Mouse (Mus musculus): Measurements from ENCODE around the gene Ccdc190.

The Ccdc190 gene

GRCm38 (mm10) chr1:169934005-169934725 lies 5.7 kb downstream of the Ccdc190 start:
- DNase-seq = peak in 1 of 2 experiments; percentile 16

- DNase-seq = peak in 1 of 2 experiments; percentile 12
Observed at GRCm38 (mm10) chr1:169939345-169939744, 10.9 kb downstream of the Ccdc190 start.

GRCm38 (mm10) chr1:169946004-169946403 lies 17.6 kb downstream of the Ccdc190 start:
- DNase-seq = no peak

- DNase-seq = no peak
Observed at GRCm38 (mm10) chr1:169947654-169948053, 19.2 kb downstream of the Ccdc190 start.

- DNase-seq = no peak
Observed at GRCm38 (mm10) chr1:169948280-169948679, 19.8 kb downstream of the Ccdc190 start.

- DNase-seq = no peak
Observed at GRCm38 (mm10) chr1:169948866-169949265, 20.4 kb downstream of the Ccdc190 start.

GRCm38 (mm10) chr1:169949981-169950380 lies 21.5 kb downstream of the Ccdc190 start:
- DNase-seq = no peak

GRCm38 (mm10) chr1:169950651-169951050 lies 22.2 kb downstream of the Ccdc190 start:
- DNase-seq = no peak

- no peak for DNase-seq
Observed at GRCm38 (mm10) chr1:169951561-169951960, 23.1 kb downstream of the Ccdc190 start.

- DNase-seq = no peak
Observed at GRCm38 (mm10) chr1:169952636-169953035, 24.2 kb downstream of the Ccdc190 start.

- DNase-seq = no peak
Observed at GRCm38 (mm10) chr1:169953106-169953505, 24.7 kb downstream of the Ccdc190 start.

- peak; percentile 93 to 95 for DNase-seq
Observed at GRCm38 (mm10) chr1:169968792-169969515, 40.5 kb downstream of the Ccdc190 start, which contains the start of gene Hsd17b7. Gene Hsd17b7, minus strand, starts transcription at chr1:169969241.

- no peak for DNase-seq
Observed at GRCm38 (mm10) chr1:169969516-169969886, 41.1 kb downstream of the Ccdc190 start.

- no peak for DNase-seq
Observed at GRCm38 (mm10) chr1:169970936-169971335, 42.5 kb downstream of the Ccdc190 start.

GRCm38 (mm10) chr1:169971998-169972397 lies 43.5 kb downstream of the Ccdc190 start:
- DNase-seq = no peak

GRCm38 (mm10) chr1:169977621-169978020 lies 49.2 kb downstream of the Ccdc190 start:
- DNase-seq = no peak

All from spleen, adult 18-20 months (tissue).